Mouse (Mus musculus): Measurements from ENCODE around the gene Tubb5. TPM values are rescaled to one million over a fixed set of nuclear protein-coding genes. Genes with fewer than 3 reads are reported as not detected.

The Tubb5 gene
- total RNA-seq (2021), result 100 to 1,000 TPM; 442 to 465 TPM
- long read RNA-seq, experiment 1, transcript Tubb5-201 (4 exons, 2,649 nt), result major isoform, 577 of 612 reads
- long read RNA-seq, experiment 1, transcript Tubb5-204 (3 exons, 979 nt), result minor isoform, 5 of 612 reads
- long read RNA-seq, experiment 1, partial matches to known transcripts, result 1 of 612 reads
- long read RNA-seq, experiment 1, other reads (novel, unspliced or antisense), result 29 of 612 reads
- long read RNA-seq, experiment 2, transcript Tubb5-201 (4 exons, 2,649 nt), result major isoform, 487 of 530 reads
- long read RNA-seq, experiment 2, transcript Tubb5-204 (3 exons, 979 nt), result minor isoform, 7 of 530 reads
- long read RNA-seq, experiment 2, partial matches to known transcripts, result 36 of 530 reads
- long read RNA-seq, experiment 2, other reads (novel, unspliced or antisense), result 0 of 530 reads

- DNase-seq (ENCODE audit: low spot score in 2 of 2), result peak; percentile 95 to 98
These were observed at the start of gene Tubb5 for GRCm38 (mm10) chr17:35838122-35838544. TSS of gene Tubb5 (minus strand) at chr17:35838306.

- DNase-seq (ENCODE audit: low spot score in 2 of 2), result no peak
These were observed 49.6 kb upstream of the Tubb5 start for GRCm38 (mm10) chr17:35887725-35888124.

DNA sequence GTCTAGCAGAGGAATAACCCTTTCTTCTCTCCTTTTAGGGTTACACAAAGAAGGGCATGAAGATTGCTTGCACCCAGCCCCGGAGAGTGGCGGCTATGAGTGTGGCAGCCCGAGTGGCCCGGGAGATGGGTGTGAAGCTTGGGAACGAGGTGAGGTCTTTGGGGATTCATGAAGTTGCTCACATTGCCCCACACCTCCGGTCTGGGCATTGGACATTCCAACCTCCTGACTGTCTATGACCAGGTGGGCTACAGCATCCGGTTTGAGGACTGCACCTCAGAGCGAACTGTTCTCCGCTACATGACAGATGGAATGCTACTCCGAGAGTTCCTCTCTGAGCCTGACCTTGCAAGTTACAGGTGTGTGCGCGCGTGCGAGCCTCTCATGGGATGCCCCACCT is 45.7 kb upstream of the Tubb5 start:
- DNase-seq (ENCODE audit: low spot score in 2 of 2), result no peak

- no peak for DNase-seq (ENCODE audit: low spot score in 2 of 2)
These were observed 44.8 kb upstream of the Tubb5 start for GRCm38 (mm10) chr17:35882924-35883323.

- peak; percentile 97 to 98 for DNase-seq (ENCODE audit: low spot score in 2 of 2)
These were observed 41.3 kb upstream of the Tubb5 start, which contains the start of gene Dhx16 for GRCm38 (mm10) chr17:35879245-35880057. TSS of gene Dhx16 (plus strand) at chr17:35879819.

DNA sequence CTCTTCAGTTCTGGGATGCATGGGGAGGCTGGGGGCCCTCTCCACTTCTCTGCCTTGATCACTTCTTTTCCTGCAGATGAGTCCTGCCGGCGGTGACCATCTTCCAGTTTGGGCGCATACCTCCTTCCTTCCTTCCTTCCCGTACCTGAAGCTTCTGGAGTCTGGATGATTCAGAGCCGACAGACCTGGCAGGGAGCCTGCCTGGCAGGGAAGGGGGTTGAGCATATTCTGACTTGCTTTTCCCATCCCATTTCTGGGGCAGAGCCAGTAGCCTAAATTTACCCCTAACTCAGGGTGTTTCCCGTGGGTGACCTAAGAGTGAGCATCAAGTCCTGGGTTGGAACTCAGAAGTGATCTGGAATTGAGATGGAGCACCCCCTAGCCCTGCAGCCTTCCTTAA is 36.6 kb upstream of the Tubb5 start:
- peak; percentile 50 to 56 for DNase-seq (ENCODE audit: low spot score in 2 of 2)

DNA sequence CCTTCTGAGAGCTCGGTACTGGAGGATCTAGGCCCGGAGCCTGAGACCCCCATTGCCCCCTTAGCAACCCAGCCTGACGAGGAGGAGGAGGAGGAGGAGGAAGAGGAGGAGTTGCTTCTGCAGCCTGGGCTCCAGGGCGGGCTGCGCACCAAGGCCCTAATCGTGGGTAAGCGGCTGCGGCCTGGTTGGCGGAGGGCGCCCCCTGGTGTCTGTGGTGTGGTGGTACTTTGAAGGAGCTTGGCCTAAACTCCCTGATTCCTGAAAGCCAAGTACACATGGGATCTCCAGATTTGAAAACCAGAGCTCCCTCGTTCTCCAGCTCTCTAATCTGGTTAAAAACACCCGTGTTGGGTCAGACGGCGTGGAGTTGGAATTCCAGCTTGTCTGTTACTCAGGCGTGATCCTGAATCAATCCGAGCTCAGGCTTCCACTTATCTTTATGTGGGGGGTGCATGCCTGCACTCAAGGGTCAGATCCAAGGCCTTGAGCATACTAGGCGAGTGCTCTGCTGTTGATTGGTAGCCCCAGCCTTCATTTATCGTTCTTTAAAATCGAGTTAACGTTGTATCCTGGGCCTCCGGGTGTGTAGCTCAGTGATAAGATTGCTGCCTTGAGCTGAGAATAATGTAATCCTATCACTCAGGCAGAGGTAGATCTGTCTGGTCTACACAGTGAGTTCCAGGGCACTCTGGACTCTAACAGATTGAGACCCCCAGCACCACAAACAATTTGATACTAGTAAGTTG is 35.8 kb upstream of the Tubb5 start:
- peak; percentile 87 for DNase-seq (ENCODE audit: low spot score in 2 of 2)

DNA sequence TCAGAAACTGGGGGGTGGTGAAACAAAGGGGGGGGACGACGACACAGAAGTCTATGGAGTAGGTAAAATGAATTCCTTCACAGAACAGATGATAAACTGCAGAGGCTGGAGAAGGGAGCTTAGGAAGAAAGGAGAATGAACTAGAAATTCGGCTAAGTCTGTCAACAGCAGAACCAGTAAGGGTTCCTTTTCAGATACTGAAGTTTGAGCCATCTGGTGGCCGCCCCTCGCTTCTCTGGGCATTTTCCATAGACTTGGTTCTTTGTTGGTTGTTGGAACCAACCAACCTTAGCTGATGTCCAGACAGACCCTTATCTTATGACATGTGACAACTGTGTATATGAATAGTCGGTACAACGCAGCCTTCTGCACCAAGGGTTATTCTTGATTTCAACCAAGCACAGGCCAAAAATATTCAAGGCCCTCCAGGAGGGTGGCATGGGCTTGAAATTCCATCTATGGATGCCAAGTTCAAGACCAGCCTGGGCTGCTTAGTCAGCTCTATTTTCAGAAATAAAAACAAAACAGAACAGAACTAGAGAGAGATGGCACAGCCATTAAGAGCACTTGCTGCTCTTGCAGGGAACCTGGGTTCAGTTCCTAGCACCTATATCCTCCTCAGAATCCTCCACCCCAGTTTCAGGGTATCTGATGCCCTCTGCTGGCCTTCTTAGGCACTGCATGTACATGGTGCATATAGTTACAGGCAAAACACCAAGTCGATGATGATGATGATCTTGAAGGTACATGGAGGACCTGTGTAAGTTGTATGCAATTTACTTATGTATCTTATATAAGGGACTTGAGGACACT is 33.0 kb upstream of the Tubb5 start:
- DNase-seq (ENCODE audit: low spot score in 2 of 2), result no peak

DNA sequence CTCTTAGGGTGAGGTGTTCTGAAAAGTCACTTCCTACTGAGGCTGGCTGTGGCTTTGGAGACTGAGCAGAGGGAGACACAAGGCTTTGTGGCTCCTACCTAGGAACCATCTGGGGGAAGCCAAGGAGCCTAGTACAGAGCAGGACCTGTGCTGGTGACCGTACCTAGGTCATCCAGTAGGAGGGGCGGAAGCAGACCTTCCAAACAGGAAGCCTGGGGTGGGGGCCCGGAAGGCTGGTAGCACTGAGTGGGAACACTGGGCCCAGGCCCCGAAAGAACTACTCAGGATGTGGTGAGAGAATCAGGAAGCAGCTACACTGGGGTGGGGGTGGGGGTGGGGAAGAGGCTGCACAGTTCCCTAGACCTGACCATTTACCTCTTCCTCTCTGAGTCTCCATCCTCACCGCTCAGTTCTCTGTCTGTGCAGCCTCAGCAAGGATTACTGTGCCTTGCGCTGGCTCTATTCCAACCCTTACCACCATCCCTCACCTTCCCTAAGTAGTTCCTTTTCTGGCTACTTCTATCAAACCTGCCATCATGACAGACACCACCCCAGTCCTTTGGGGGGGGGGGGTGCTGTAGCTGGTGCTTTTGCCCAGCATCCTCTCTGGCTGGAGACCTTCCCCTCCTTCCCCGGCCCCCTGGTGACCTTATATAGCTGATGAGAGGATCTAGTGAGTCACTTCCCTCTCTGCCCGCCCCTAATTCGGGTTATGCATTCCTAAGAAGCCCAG is 32.2 kb upstream of the Tubb5 start:
- DNase-seq (ENCODE audit: low spot score in 2 of 2), result no peak

DNA sequence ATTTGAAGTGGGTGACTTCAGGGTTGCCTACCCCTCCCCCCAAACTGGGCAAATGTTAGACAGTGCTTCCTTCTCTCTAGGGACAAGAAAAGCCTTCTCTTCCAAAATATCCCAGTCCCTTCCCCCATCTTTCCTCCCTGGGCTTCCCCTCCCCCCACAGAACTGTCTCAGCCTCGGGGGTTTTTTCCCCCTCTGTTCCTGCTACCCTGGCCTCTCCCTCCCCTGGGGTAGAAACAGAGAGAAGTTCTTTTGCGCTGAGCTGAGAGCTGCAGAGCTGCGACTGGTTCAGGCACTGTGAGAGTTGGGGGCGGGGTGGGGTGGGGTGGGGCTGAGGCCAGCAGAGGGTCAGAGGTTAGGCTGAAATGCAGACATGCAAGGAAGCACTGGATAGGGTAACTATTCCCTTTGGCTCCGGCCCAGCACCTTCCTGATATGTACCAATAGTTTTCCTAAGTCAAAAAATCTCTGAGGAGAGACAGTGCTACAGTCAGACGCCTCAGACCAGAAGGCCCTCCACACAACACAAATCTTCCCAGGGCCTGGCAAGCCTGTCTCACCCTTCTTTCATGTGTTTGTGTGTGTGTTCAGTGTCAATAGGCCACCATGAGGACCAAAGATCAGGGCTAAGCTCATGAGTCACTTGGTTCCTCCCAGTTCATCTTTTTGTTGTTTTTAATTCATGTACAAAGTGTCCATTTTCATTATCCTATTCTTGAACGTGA is 31.4 kb upstream of the Tubb5 start:
- no peak for DNase-seq (ENCODE audit: low spot score in 2 of 2)

DNA sequence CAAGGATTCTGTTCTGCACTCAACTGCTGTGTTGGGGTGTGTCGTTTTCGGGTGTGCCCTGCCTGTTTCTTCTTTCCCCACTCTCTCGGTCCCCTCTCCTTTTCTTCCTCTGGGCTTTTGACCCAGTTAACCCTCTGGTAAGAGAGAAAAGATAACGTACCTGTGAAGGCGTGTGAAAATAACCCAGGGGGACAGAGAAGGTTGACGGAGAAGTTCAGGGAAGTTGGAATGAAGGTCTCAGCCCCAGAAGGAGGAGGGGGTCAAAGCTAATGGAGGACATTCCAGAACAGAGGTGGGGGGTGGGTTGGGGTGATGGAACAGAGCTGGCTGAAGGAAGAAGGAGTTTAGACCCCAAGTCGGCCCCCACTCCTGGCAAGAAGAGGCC is 30.8 kb upstream of the Tubb5 start:
- DNase-seq (ENCODE audit: low spot score in 2 of 2), result no peak

- no peak for DNase-seq (ENCODE audit: low spot score in 2 of 2)
These were observed 30.2 kb upstream of the Tubb5 start for GRCm38 (mm10) chr17:35868165-35868820.

DNA sequence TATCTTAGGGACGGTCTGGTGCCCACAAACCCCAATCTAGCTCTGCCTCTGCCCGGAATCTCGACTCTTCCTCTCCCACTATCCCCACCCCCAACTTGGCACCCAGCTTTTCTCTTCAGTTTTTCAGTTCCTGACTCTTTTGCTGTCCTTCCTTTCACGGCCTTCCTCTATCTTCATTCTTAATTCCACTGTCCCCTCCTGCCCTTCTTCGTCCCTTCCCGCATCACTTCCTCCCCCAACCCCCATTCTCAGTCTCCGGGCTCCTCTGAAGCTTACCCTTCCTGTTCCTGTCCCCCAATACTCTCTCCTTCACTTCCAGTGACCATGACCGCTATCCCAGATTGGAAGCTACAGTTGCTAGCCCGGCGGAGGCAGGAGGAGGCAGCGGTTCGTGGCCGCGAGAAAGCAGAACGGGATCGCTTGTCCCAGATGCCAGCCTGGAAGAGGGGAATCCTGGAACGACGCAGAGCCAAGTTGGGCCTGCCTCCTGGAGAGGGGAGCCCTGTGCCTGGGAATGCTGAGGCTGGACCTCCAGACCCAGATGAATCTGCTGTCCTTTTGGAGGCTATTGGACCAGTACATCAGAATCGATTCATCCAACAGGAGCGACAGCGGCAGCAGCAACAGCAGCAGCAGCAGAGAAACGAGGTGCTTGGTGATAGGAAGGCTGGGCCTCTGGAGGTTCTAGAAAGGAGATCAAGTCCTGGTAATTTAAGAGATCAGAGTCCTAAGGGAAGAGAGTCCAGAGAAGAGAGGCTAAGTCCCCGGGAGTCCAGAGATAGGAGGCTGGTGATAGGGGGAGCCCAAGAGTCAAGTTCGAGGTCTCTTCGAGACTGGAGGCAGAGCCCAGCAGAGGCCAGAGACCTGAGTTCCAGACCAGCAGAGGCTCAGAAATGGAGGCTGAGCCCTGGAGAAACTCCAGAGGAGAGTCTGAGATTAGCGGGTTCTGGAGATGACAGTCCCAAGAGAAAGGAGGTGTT is 29.1 kb upstream of the Tubb5 start:
- no peak for DNase-seq (ENCODE audit: low spot score in 2 of 2)

- DNase-seq (ENCODE audit: low spot score in 2 of 2), result peak in 1 of 2 experiments; percentile 34
These were observed 28.2 kb upstream of the Tubb5 start for GRCm38 (mm10) chr17:35866281-35866831.

GRCm38 (mm10) chr17:35865481-35866280 is 27.6 kb upstream of the Tubb5 start, which contains the start of gene Ppp1r18:
TSS of gene Ppp1r18 (plus strand) at chr17:35865593.
- no peak for DNase-seq (ENCODE audit: low spot score in 2 of 2)

DNA sequence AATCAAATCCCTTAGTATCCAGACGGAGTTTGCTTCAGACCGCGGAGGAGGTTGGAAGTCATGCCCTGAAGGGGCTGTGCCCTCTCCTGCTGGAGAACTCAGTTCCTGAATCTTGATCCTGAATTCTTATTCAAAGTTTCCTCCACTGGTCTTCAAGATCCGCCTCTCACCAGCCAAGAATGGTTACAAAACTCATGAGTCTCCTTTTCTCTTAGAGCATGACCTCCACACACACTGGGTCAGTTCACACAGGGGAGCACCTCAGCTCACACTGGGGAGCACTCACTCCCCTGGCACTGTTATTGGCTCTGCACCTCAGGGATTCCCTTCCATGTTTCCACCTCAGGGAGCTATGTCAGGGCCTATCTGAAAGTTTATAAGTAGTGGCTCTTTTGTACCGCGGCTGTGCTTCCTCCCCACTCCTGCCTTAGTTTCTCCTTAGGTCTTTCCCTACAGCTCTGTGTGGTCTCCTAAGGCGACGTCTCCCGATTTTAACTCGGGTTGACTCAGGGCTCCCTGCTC is 26.8 kb upstream of the Tubb5 start:
- DNase-seq (ENCODE audit: low spot score in 2 of 2), result no peak
